Mouse (Mus musculus) gonadal fat pad, adult 2 months (tissue): ENCODE results near the gene Gm26566. TPM values are rescaled to one million over a fixed set of nuclear protein-coding genes. Genes with fewer than 3 reads are reported as not detected.
"Not testable (repeated sequence)": the region's sequence is repeated elsewhere in the genome, so short reads cannot be mapped to it uniquely, and the experiment has no call there.

Experiments
- DNase-seq: peaks from one replicate; pipeline ENCODE4 v3.0.0-alpha.2; 2012; ENCODE audit warnings: low read depth
- polyA plus RNA-seq: library from polyadenylated mRNA; depleted of rRNA; stranded (reverse); fragments of >200 nt; gene quantifications from 2 replicates; pipeline ENCODE4 v1.2.3, GENCODE M21; 2012; rRNA removed

The Gm26566 gene
- polyA plus RNA-seq, 1 experiment: 0.86 TPM

DNA sequence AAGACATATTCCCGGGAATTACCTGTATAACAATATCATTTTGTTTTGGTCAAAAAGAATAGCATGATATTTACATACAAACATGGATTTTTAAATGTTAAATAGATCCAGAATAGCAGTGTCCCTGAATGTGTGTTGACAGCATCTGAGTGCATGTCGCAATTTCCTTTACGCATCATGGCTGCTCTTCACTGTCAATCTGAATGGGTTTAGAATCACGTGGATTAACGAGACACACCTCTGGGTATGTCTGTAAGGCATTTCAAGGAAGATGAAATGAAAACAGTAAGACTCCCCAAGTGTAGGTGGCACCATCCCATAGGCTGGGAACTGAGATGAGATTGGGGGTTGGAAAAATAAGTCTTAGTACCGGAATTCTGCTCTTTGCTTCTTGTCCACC is 17.4 kb downstream of the Gm26566 start:
- DNase-seq: no peak

DNA sequence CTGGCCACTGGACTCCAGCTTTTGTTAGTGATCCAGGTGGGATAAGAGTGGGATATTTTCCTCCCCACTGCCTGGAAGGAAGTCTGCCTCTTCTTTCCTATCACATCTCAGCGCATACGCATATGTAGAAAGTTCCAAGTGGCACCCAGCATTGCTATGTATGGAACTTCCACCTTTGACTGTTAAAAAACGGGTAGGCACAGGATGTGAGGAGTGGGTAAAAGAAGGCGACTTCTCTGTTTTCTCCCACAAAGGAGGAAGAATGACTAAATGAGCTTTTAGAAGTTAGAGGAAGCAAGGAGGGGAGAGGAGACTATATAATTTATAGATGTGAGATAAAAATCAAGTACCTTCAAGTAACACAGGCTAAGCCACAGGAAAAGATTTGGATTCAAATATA is 19.8 kb downstream of the Gm26566 start:
- DNase-seq: no peak

DNA sequence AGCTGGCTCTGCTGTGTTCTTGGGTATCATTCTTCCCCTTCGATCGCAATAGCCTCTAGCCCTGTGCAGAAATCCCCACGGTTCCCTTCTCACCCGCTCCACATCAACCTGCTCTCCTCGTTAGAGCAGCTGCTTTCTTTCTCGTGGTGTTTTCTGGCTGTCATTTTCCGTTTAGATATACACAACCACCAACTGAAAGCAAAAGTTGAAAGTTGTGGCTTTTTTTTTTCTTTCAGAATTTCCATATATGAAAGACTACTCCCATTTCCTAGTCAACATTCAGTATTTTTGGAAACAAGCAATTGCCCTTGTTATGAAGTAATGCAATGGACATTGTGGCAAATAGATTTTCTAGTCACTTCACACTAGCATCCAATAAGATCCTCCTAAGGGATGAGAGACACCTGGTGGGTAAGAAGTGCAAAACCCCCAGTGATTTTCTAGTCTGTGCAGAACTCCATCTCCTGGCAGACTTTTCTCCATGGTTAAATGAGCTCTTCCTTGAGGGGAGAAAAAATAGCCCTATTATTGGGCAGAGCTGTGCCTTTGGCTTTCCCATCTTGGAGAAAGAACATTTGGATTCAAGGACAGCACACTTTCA is 21.3 kb downstream of the Gm26566 start:
- DNase-seq: no peak

DNA sequence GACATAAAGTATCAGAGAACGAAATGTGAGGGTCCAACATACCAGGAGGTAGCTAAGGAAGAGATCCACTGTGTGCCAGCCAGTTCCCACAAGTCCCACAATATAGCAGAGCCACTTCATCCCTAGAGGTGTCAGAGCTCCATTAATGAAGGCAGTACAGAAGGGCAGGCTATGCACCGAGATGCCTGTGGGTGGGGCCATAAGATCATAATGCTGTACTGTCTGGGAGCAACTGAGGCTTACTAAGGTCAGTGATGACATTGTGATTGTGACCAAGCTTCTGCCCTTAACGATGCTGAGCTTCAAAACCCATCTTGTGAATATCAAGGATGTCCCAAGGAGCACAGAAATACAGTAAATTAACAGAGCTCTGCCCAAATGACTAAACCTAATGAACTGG is 22.6 kb downstream of the Gm26566 start:
- no peak for DNase-seq

DNA sequence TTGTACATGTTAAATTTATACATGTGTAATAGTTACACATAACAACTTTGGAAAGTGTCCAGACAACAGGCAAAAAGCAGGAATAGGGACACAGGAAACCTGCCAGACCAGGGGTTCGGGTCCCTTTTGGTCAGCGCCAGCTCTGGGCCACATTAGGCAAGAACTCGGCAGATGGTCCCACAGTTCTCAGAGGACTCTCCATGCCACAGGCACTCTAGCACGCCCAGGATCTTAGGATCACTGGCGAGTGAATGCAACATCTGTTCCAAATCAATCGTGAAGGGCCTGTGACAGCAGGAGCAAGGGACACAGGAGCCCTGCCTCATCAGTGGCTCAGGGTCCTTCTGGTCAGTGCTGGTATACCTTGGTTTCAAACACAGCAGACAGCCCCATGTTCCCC is 28.3 kb downstream of the Gm26566 start:
- DNase-seq: no peak

DNA sequence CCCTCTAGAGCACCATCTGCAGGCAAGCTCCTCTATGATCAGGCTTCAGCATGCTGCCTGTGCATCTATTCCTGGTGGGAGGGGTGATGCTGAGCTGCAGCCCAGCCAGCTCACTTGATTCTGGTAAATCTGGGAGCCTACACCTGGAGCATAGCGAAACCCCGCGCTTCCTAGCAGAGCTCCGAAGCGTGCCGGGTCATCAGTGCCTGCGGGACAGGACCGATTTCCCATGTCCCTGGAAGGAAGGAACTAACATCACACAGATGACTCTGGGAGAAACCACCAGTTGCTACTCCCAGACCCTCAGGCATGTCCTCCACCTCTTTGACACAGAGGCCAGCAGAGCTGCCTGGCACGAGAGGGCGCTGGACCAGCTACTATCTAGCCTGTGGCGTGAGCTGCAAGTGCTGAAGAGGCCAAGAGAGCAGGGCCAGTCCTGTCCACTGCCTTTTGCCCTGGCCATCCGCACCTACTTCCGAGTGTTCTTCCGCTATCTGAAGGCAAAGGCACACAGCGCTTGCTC is 33.3 kb downstream of the Gm26566 start, which contains the start of gene Gm13271:
Gm13271 (plus strand) TSS at position 51 of the 523 bp plus-strand sequence.
- DNase-seq: not testable (repeated sequence)

DNA sequence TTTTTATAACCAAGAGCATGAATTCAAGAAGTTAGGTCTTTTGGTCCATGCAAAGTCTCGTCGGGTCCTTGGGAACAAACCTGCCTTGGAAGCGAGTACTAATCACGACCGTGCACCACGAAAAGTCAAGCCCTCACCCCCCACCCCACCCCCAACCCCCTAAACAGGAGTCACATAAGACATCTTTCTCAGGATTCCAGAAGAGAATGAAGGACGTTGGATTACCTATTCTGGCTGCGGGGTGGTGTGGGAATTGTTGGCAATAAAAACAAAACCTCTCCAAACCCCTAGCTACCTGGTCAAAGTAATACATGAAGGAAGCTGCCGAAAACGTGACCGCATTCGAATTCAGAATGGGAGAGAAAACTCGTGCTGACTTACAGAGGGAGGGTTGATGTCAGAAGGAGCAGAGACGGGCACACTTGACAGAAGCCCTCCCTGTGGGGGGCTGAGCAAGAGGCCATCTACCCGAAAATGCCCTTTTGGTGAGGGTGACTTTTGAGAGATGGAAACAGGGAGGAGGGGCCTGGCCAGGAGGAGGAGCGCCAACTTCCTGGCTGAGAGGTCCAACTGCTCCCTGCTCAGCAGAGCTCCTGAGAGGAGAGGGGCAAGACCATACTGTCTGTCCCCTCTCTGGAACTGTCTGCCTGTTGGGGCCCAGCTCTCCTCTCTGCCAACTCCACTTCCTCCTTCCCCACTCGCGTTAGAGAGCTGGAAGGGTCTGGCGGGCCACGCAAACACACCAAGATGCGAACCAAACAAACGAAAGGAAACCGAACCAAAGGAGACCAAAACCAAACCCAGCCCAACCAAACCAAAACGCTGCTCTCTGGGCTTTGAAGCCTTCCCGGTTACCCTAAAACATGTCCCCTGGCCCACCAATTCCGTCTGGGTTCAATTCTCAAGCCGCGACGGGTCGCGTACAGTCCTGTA is 35.2 kb downstream of the Gm26566 start:
- DNase-seq: not testable (repeated sequence)

DNA sequence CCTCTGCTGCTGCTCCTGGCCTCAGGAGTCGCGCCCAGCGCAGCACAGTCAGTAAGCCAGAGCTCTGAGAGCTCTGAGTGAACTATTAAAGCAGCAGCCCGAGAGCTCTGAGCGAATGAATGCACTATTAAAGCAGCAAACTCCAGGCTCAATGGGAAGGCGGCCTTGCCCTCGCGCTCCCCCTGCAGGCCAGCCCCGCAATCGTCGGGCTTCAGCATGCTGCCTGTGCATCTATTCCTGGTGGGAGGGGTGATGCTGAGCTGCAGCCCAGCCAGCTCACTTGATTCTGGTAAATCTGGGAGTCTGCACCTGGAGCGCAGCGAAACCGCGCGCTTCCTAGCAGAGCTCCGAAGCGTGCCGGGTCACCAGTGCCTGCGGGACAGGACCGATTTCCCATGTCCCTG is 36.0 kb downstream of the Gm26566 start:
- peak; percentile 28 for DNase-seq

DNA sequence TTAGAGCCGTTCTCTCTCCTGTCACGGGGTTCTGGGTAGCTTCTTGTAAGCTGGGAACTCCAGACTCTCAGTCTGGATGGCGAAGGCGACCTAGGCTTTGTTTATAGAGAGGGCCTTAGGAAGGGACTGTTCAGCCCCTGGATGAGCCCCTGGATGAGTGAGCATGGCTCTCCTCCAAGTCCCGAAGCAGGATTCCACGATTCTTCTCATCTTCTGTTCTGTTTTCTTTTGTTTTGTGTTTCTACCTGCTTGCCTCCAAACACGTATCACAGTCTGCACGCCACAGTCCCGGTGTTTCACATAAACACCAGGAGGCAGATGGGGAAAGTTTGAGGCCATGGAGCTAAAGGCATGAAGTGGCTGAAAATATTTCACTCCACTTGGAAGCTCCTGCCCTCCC is 37.1 kb downstream of the Gm26566 start:
- not testable (repeated sequence) for DNase-seq

DNA sequence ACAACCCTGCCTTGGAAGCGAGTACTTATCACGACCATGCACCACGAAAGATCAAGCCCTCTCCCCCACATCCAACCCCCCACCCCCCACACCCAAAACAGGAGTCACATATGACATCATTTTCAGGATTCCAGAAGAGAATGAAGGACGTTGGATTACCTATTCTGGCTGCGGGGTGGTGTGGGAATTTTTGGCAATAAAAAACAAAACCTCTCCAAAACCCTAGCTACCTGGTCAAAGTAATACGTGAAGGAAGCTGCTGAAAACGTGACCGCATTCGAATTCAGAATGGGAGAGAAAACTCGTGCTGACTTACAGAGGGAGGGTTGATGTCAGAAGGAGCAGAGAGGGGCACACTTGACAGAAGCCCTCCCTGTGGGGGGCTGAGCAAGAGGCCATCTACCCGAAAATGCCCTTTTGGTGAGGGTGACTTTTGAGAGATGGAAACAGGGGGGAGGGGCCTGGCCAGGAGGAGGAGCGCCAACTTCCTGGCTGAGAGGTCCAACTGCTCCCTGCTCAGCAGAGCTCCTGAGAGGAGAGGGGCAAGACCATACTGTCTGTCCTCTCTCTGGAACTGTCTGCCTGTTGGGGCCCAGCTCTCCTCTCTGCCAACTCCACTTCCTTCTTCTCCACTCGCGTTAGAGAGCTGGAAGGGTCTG is 38.1 kb downstream of the Gm26566 start, which contains the start of gene Gm13283:
Gm13283 (plus strand) TSS at position 510 of the 659 bp plus-strand sequence.
- not testable (repeated sequence) for DNase-seq

DNA sequence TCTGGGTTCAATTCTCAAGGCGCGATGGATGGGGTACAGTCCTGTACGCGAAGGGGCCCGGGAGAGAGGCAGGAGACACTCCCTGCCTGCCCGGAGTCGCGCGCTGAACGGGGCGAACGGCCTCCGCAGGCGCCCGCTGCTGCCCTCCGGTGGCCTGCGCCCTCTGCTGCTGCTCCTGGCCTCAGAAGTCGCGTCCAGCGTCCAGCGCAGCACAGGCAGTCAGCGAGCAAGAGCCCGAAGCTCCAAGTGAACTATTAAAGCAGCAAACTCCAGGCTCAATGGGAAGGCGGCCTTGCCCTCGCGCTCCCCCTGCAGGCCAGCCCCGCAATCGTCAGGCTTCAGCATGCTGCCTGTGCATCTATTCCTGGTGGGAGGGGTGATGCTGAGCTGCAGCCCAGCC is 38.8 kb downstream of the Gm26566 start:
- not testable (repeated sequence) for DNase-seq

DNA sequence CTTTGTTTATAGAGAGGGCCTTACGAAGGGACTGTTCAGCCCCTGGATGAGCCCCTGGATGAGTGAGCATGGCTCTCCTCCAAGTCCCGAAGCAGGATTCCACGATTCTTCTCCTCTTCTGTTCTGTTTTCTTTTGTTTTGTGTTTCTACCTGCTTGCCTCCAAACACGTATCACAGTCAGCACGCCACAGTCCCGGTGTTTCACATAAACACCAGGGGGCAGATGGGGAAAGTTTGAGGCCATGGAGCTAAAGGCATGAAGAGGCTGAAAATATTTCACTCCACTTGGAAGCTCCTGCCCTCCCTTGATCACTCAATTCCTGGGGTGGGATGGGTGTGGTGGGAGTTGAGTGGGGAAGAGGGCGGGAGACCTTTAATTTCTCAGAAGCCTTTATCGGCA is 40.2 kb downstream of the Gm26566 start:
- not testable (repeated sequence) for DNase-seq

DNA sequence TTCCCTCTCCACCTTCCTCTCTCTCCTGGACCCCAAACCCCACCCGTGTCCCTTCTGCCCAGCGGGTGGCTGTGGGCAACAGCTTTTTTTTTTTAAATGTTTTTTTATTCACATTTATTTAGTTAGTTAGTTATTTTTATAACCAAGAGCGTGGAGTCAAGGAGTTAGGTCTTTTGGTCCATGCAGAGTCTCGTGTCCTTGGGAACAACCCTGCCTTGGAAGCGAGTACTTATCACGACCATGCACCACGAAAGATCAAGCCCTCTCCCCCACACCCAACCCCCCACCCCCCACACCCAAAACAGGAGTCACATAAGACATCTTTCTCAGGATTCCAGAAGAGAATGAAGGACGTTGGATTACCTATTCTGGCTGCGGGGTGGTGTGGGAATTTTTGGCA is 40.7 kb downstream of the Gm26566 start:
- not testable (repeated sequence) for DNase-seq

DNA sequence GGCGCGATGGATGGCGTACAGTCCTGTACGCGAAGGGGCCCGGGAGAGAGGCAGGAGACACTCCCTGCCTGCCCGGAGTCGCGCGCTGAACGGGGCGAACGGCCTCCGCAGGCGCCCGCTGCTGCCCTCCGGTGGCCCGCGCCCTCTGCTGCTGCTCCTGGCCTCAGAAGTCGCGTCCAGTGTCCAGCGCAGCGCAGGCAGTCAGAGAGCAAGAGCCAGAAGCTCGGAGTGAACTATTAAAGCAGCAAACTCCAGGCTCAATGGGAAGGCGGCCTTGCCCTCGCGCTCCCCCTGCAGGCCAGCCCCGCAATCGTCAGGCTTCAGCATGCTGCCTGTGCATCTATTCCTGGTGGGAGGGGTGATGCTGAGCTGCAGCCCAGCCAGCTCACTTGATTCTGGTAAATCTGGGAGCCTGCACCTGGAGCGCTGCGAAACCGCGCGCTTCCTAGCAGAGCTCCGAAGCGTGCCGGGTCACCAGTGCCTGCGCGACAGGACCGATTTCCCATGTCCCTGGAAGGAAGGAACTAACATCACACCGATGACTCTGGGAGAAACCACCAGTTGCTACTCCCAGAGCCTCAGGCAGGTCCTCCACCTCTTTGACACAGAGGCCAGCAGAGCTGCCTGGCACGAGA is 41.9 kb downstream of the Gm26566 start:
- DNase-seq: not testable (repeated sequence)

Other genes starting within 250 kb of the Gm26566 start
- not detected in 2 replicates for gene Ifnb1, start 199.0 kb upstream of the Gm26566 start, polyA plus RNA-seq
- gene Ifna15, start 163.6 kb upstream of the Gm26566 start, polyA plus RNA-seq: not detected in 2 replicates
- gene Ifna14, start 150.0 kb upstream of the Gm26566 start, polyA plus RNA-seq: not detected in 2 replicates
- gene Ifna9, start 129.4 kb upstream of the Gm26566 start, polyA plus RNA-seq: not detected in 2 replicates
- gene Ifna12, start 118.4 kb upstream of the Gm26566 start, polyA plus RNA-seq: not detected in 2 replicates
- not detected in 2 replicates for gene C87499, start 87.4 kb upstream of the Gm26566 start, polyA plus RNA-seq
- not detected in 2 replicates for gene Ifna13, start 77.3 kb upstream of the Gm26566 start, polyA plus RNA-seq
- gene Ifna16, start 44.9 kb upstream of the Gm26566 start, polyA plus RNA-seq: not detected in 2 replicates
- gene Ifna2, start 37.9 kb upstream of the Gm26566 start, polyA plus RNA-seq: not detected in 2 replicates
- gene Ifnab, start 30.4 kb upstream of the Gm26566 start, polyA plus RNA-seq: not detected in 2 replicates
- gene Klhl9, start 660 bp downstream of the Gm26566 start, polyA plus RNA-seq: 14.9 and 20.2 TPM in 2 replicates
- gene Gm13271, start 33.1 kb downstream of the Gm26566 start, polyA plus RNA-seq: 0.35 TPM in 1 of 2 replicates, not detected in the other
- gene Gm13283, start 38.3 kb downstream of the Gm26566 start, polyA plus RNA-seq: not detected in 2 replicates
- not detected in 2 replicates for gene Gm13290, start 52.0 kb downstream of the Gm26566 start, polyA plus RNA-seq
- not detected in 2 replicates for gene Gm13289, start 55.1 kb downstream of the Gm26566 start, polyA plus RNA-seq
- gene Gm13272, start 58.0 kb downstream of the Gm26566 start, polyA plus RNA-seq: not detected in 2 replicates
- gene Ifnz, start 60.3 kb downstream of the Gm26566 start, polyA plus RNA-seq: 0.07 TPM in 1 of 2 replicates, not detected in the other
- gene Gm13276, start 63.9 kb downstream of the Gm26566 start, polyA plus RNA-seq: not detected in 2 replicates
- gene Gm13277, start 66.8 kb downstream of the Gm26566 start, polyA plus RNA-seq: not detected in 2 replicates
- not detected in 2 replicates for gene Gm13278, start 69.7 kb downstream of the Gm26566 start, polyA plus RNA-seq
- gene Gm13275, start 72.7 kb downstream of the Gm26566 start, polyA plus RNA-seq: not detected in 2 replicates
- gene Gm13279, start 75.6 kb downstream of the Gm26566 start, polyA plus RNA-seq: not detected in 2 replicates
- not detected in 2 replicates for gene Gm13285, start 77.9 kb downstream of the Gm26566 start, polyA plus RNA-seq
- gene Gm13287, start 81.4 kb downstream of the Gm26566 start, polyA plus RNA-seq: not detected in 2 replicates
- gene Gm13288, start 83.7 kb downstream of the Gm26566 start, polyA plus RNA-seq: not detected in 2 replicates
- gene Ifna7, start 94.4 kb downstream of the Gm26566 start, polyA plus RNA-seq: not detected in 2 replicates
- gene Ifna11, start 98.2 kb downstream of the Gm26566 start, polyA plus RNA-seq: not detected in 2 replicates
- gene Ifna6, start 105.6 kb downstream of the Gm26566 start, polyA plus RNA-seq: not detected in 2 replicates
- gene Ifna5, start 113.7 kb downstream of the Gm26566 start, polyA plus RNA-seq: not detected in 2 replicates
- gene Ifna4, start 120.1 kb downstream of the Gm26566 start, polyA plus RNA-seq: not detected in 2 replicates
- not detected in 2 replicates for gene Ifna1, start 128.3 kb downstream of the Gm26566 start, polyA plus RNA-seq
- gene Ifne, start 158.4 kb downstream of the Gm26566 start, polyA plus RNA-seq: not detected in 2 replicates